ENCODE assay signal across 36 mouse cellular contexts in the genomic region with DNA sequence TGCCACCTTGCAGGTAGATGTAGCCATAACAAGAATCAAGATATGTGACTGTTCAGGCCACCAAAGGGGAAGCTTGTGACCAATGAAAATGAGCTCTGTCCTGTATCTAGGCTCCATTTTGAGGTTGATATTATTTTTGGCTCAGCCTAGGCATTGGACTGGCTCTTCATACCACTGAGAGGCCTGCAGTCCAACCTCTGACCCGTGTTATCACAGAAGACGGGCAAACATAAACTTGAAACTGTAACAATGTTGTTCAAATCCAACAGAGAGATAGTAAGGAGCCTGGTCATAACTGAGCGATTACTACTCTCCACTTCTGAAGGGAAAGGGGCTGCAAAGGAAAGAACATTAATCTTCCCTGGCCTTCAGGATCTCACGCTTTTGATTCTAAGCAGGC. TPM values are rescaled to one million over a fixed set of nuclear protein-coding genes. Genes with fewer than 3 reads are reported as not detected.
DNase-seq lines count a peak whose midpoint lies in the region; ATAC-seq and TF ChIP-seq lines count a peak whose summit lies in the region.
"Had no signal": no experiment of that assay in that cellular context is flagged by ENCODE, and none has a peak within 500 bp of the region (broad histone marks: within the 10 kb centered on the region; RNA-seq: fewer than 3 reads in every experiment).

No protein-coding gene starts in this region.

- no peak for TF ChIP-seq POLR2A in heart, adult 2 months (IDR thresholded peaks at IDR 0.05; ENCODE audit: insufficient read depth, low read depth, low read length)
- no peak for TF ChIP-seq POLR2A in liver, adult 2 months (IDR thresholded peaks at IDR 0.05; ENCODE audit: extremely low read depth, insufficient read depth, low read length)

- no peaks in the 10 kb centered on the region for H3K79me2 ChIP-seq in heart, adult 2 months (replicated peaks; ENCODE audit: control insufficient read depth, insufficient read depth, low read length)
- H3K79me2 ChIP-seq in liver, adult 2 months (ENCODE audit: control insufficient read depth, insufficient read depth, low read length), result no peaks in the 10 kb centered on the region

- TF ChIP-seq EP300 in heart, adult 2 months (IDR thresholded peaks at IDR 0.05; ENCODE audit: insufficient read depth, low read depth, low read length), result no peak

- TF ChIP-seq CTCF in heart, adult 2 months (IDR thresholded peaks at IDR 0.05), result no peak
- TF ChIP-seq CTCF in liver, adult 2 months (IDR thresholded peaks at IDR 0.05; ENCODE audit: low read depth, low read length), result no peak

- WGBS in heart, embryonic 13.5 days, result 42% methylated on average over 4 of the region's 4 CpGs
- WGBS in heart, adult 2 months, result 52% methylated on average over 4 of the region's 4 CpGs
- 29% methylated on average over 4 of the region's 4 CpGs for WGBS in intestine, embryonic 14.5 days
- WGBS in intestine, embryonic 16.5 days, result 43% methylated on average over 4 of the region's 4 CpGs
- WGBS in liver, adult 2 months, result 61% methylated on average over 4 of the region's 4 CpGs
- WGBS in liver, embryonic 12.5 days (ENCODE audit: insufficient replicate concordance), result 65% methylated on average over 4 of the region's 4 CpGs

- H3K27me3 ChIP-seq in heart, embryonic 13.5 days (replicated peaks), result no peaks in the 10 kb centered on the region
- H3K27me3 ChIP-seq in heart, adult 2 months (ENCODE audit: control insufficient read depth, insufficient read depth, low read length), result no peaks in the 10 kb centered on the region
- H3K27me3 ChIP-seq in intestine, embryonic 14.5 days (replicated peaks; ENCODE audit: control insufficient read depth, insufficient read depth, low read length), result no peaks in the 10 kb centered on the region
- H3K27me3 ChIP-seq in intestine, embryonic 16.5 days (replicated peaks; ENCODE audit: control insufficient read depth, insufficient read depth, low read length), result no peaks in the 10 kb centered on the region
- no peaks in the 10 kb centered on the region for H3K27me3 ChIP-seq in liver, adult 2 months (ENCODE audit: control insufficient read depth, insufficient read depth, low read length)
- H3K27me3 ChIP-seq in liver, embryonic 12.5 days (replicated peaks), result no peaks in the 10 kb centered on the region
- H3K27me3 ChIP-seq: embryonic facial prominence, embryonic 15.5 days; forebrain, embryonic 12.5 days; hindbrain, embryonic 12.5 days; limb, embryonic 12.5 days; megakaryocyte, embryonic 14.5 days; midbrain, embryonic 12.5 days; neural tube, embryonic 12.5 days had no signal

- H3K9ac ChIP-seq in heart, embryonic 13.5 days, result no peak overlapping the region
- no peak overlapping the region for H3K9ac ChIP-seq in heart, adult 2 months (ENCODE audit: low read depth, low read length)
- no peak overlapping the region for H3K9ac ChIP-seq in intestine, embryonic 14.5 days (ENCODE audit: low read length)
- H3K9ac ChIP-seq in intestine, embryonic 16.5 days (ENCODE audit: low read depth, low read length), result no peak overlapping the region
- H3K9ac ChIP-seq in liver, adult 2 months (ENCODE audit: low read depth, low read length), result no peak overlapping the region
- H3K9ac ChIP-seq in liver, embryonic 12.5 days, result no peak overlapping the region
- H3K9ac ChIP-seq: embryonic facial prominence, embryonic 15.5 days; forebrain, embryonic 12.5 days; forebrain, postnatal 0 days; hindbrain, embryonic 12.5 days; limb, embryonic 12.5 days; liver, embryonic 14.5 days; midbrain, embryonic 12.5 days; neural tube, embryonic 12.5 days had no signal

- H3K4me1 ChIP-seq in heart, embryonic 13.5 days, result peaks cover 18% of the 10 kb centered on the region
- H3K4me1 ChIP-seq in heart, adult 2 months (ENCODE audit: control insufficient read depth, insufficient read depth, low read length), result peaks cover 5% of the 10 kb centered on the region
- peaks cover 29% of the 10 kb centered on the region for H3K4me1 ChIP-seq in intestine, embryonic 14.5 days (replicated peaks; ENCODE audit: control insufficient read depth, insufficient read depth, low read length)
- peaks cover 11% of the 10 kb centered on the region for H3K4me1 ChIP-seq in intestine, embryonic 16.5 days (ENCODE audit: control insufficient read depth, insufficient read depth, low read length)
- H3K4me1 ChIP-seq in liver, adult 2 months (ENCODE audit: control insufficient read depth, insufficient read depth, low read length), result no peaks in the 10 kb centered on the region; the same call in 1 of the 2 replicates
- H3K4me1 ChIP-seq in liver, embryonic 12.5 days, result no peaks in the 10 kb centered on the region
- H3K4me1 ChIP-seq: embryonic facial prominence, embryonic 15.5 days; limb, embryonic 12.5 days; megakaryocyte, embryonic 14.5 days; neural tube, embryonic 12.5 days had no signal

- no peaks in the 10 kb centered on the region for H3K9me3 ChIP-seq in heart, embryonic 13.5 days
- H3K9me3 ChIP-seq in intestine, embryonic 14.5 days (ENCODE audit: control insufficient read depth, low read length), result no peaks in the 10 kb centered on the region
- no peaks in the 10 kb centered on the region for H3K9me3 ChIP-seq in intestine, embryonic 16.5 days (ENCODE audit: control insufficient read depth, low read length)
- no peaks in the 10 kb centered on the region for H3K9me3 ChIP-seq in liver, embryonic 12.5 days (replicated peaks)
- H3K9me3 ChIP-seq: embryonic facial prominence, embryonic 10.5 days; embryonic facial prominence, embryonic 15.5 days; forebrain, embryonic 12.5 days; hindbrain, embryonic 12.5 days; limb, embryonic 12.5 days; megakaryocyte, embryonic 14.5 days; midbrain, embryonic 12.5 days; neural tube, embryonic 12.5 days had no signal

- no peak for DNase-seq in heart, adult 2 months
- no peak for DNase-seq in intestine, embryonic 14.5 days (ENCODE audit: low spot score)
- DNase-seq in liver, adult 2 months (ENCODE audit: extremely low read depth, low read depth, low spot score), result peak; percentile 19
- no peak for DNase-seq in spleen, postnatal 4 days (ENCODE audit: low spot score in 2 of 2)
- DNase-seq: adrenal gland, postnatal 10 days; cerebellum, adult 8-10 months; cerebellum, postnatal 25 days; forebrain, postnatal 0 days; heart, postnatal 14 days; kidney, postnatal 10 days; lung, adult 2 months; lung, postnatal 4 days; right cerebral cortex, adult 18-20 months; spleen, adult 18-20 months; thymus, adult 18-20 months; thymus, postnatal 25 days had no signal

- H3K36me3 ChIP-seq in heart, embryonic 13.5 days, result no peaks in the 10 kb centered on the region
- H3K36me3 ChIP-seq in heart, adult 2 months (ENCODE audit: control insufficient read depth, insufficient read depth, low read length), result peaks cover 9% of the 10 kb centered on the region
- no peaks in the 10 kb centered on the region for H3K36me3 ChIP-seq in intestine, embryonic 14.5 days (ENCODE audit: control insufficient read depth, insufficient read depth, low read length)
- H3K36me3 ChIP-seq in intestine, embryonic 16.5 days (ENCODE audit: control insufficient read depth, insufficient read depth, low read length), result no peaks in the 10 kb centered on the region
- H3K36me3 ChIP-seq in liver, adult 2 months (ENCODE audit: control insufficient read depth, insufficient read depth, low read length), result no peaks in the 10 kb centered on the region
- no peaks in the 10 kb centered on the region for H3K36me3 ChIP-seq in liver, embryonic 12.5 days
- H3K36me3 ChIP-seq: embryonic facial prominence, embryonic 10.5 days; embryonic facial prominence, embryonic 15.5 days; forebrain, embryonic 12.5 days; hindbrain, embryonic 12.5 days; limb, embryonic 12.5 days; midbrain, embryonic 12.5 days; neural tube, embryonic 12.5 days had no signal

- H3K4me2 ChIP-seq in heart, embryonic 13.5 days, result no peak overlapping the region
- H3K4me2 ChIP-seq in intestine, embryonic 14.5 days (ENCODE audit: low read length), result no peak overlapping the region
- H3K4me2 ChIP-seq in intestine, embryonic 16.5 days (ENCODE audit: low read depth, low read length), result no peak overlapping the region
- H3K4me2 ChIP-seq in liver, embryonic 12.5 days, result no peak overlapping the region
- H3K4me2 ChIP-seq: embryonic facial prominence, embryonic 15.5 days; forebrain, embryonic 12.5 days; hindbrain, embryonic 12.5 days; limb, embryonic 12.5 days; midbrain, embryonic 12.5 days; neural tube, embryonic 12.5 days had no signal

- ATAC-seq in heart, embryonic 13.5 days (ENCODE audit: extremely low read depth, insufficient number of reproducible peaks, low FRiP score, low TSS enrichment), result peak; percentile 40
- 0 out of 2 replicates have a peak, but pooled peaks have one; percentile 16 for ATAC-seq in intestine, embryonic 14.5 days (replicated peaks; ENCODE audit: low FRiP score, low TSS enrichment, low read depth)
- no peak for ATAC-seq in intestine, embryonic 16.5 days
- no peak for ATAC-seq in liver, embryonic 12.5 days
- ATAC-seq: forebrain, postnatal 0 days; hindbrain, postnatal 0 days; intestine, postnatal 0 days; Patski had no signal

- no peak overlapping the region for H3K4me3 ChIP-seq in heart, embryonic 13.5 days
- no peak overlapping the region for H3K4me3 ChIP-seq in heart, adult 2 months
- no peak overlapping the region for H3K4me3 ChIP-seq in intestine, embryonic 14.5 days (ENCODE audit: low read depth, low read length)
- H3K4me3 ChIP-seq in intestine, embryonic 16.5 days (ENCODE audit: low read length), result no peak overlapping the region
- H3K4me3 ChIP-seq in liver, adult 2 months (ENCODE audit: insufficient read depth, low read depth, low read length), result no peak overlapping the region
- H3K4me3 ChIP-seq in liver, embryonic 12.5 days, result no peak overlapping the region
- H3K4me3 ChIP-seq: embryonic facial prominence, embryonic 10.5 days; embryonic facial prominence, embryonic 15.5 days; forebrain, embryonic 12.5 days; hindbrain, embryonic 12.5 days; layer of hippocampus, adult 2 months; left cerebral cortex, adult 2 months; limb, embryonic 12.5 days; megakaryocyte, embryonic 14.5 days; midbrain, embryonic 12.5 days; myocyte; neural tube, embryonic 12.5 days had no signal

- intact Hi-C loops in heart, adult 2 months (cut with DNase I), result no loop called here

- H3K27ac ChIP-seq in heart, embryonic 13.5 days (replicated peaks), result peak overlapping the region; percentile 66; the same call in 1 of the 2 replicates
- H3K27ac ChIP-seq in heart, adult 2 months, result no peak overlapping the region
- no peak overlapping the region for H3K27ac ChIP-seq in intestine, embryonic 14.5 days (ENCODE audit: low read depth)
- H3K27ac ChIP-seq in intestine, embryonic 16.5 days (ENCODE audit: low read length), result no peak overlapping the region
- H3K27ac ChIP-seq in liver, adult 2 months (replicated peaks; ENCODE audit: insufficient read depth, low read depth, low read length), result no peak overlapping the region
- H3K27ac ChIP-seq in liver, embryonic 12.5 days, result no peak overlapping the region
- H3K27ac ChIP-seq: embryonic facial prominence, embryonic 10.5 days; embryonic facial prominence, embryonic 15.5 days; forebrain, embryonic 12.5 days; hindbrain, embryonic 12.5 days; hindbrain, postnatal 0 days; layer of hippocampus, adult 2 months; left cerebral cortex, adult 2 months; limb, embryonic 12.5 days; liver, embryonic 14.5 days; midbrain, embryonic 12.5 days; neural tube, embryonic 12.5 days; stomach, postnatal 0 days had no signal

RNA-seq across cellular contexts. Expression of a gene that starts 11.7 kb away (rescaled TPM):
- polyA plus RNA-seq in heart, embryonic 13.5 days (2015; fragmentation: Nextera tagmentation; extraction: Ambion mirVana), result 102 and 107 TPM in 2 replicates
- 10 to 100 TPM; 16.3 to 18.6 TPM for total RNA-seq in heart, adult 2 months (2021)
- polyA plus RNA-seq in heart, adult 2 months (2012; rRNA removed), result 8.0 and 9.2 TPM in 2 replicates
- polyA plus RNA-seq in intestine, embryonic 14.5 days (2014; fragmentation: Nextera tagmentation; extraction: Ambion mirVana), result 185 and 214 TPM in 2 replicates
- polyA plus RNA-seq in intestine, embryonic 16.5 days (2015; fragmentation: Nextera tagmentation; extraction: Ambion mirVana), result 125 and 133 TPM in 2 replicates
- total RNA-seq in liver, adult 2 months (2014; rRNA removed), result 9.5 and 12.0 TPM in 2 replicates
- 2.8 and 3.0 TPM in 2 replicates for polyA plus RNA-seq in liver, adult 2 months (2012; rRNA removed)
- 14.4 and 15.3 TPM in 2 replicates for polyA plus RNA-seq in liver, embryonic 12.5 days (2016; fragmentation: Nextera tagmentation; extraction: Ambion mirVana)
- total RNA-seq: MEL had no signal
- polyA plus RNA-seq: myocyte had no signal

Comparison
In these comparisons a context has a peak if more than half of its experiments do, and no peak if none do; other contexts are left out.
1. ATAC-seq: peak in heart, embryonic 13.5 days (single experiment) and intestine, embryonic 14.5 days (single experiment); none in intestine, embryonic 16.5 days (single experiment) and liver, embryonic 12.5 days (single experiment).